Mouse (Mus musculus) erythroblast, adult 5-6 weeks (primary cell): ENCODE results near the gene Slc17a6. TPM values are rescaled to one million over a fixed set of nuclear protein-coding genes. Genes with fewer than 3 reads are reported as not detected.
"Not testable (repeated sequence)": the region's sequence is repeated elsewhere in the genome, so short reads cannot be mapped to it uniquely, and the experiment has no call there.

ENCODE experiments used
- ATAC-seq: replicated peaks from 2 replicates; pipeline ENCODE4 v1.8.0; 2016; ENCODE audit warnings: moderate number of reproducible peaks, mild to moderate bottlenecking, moderate TSS enrichment, inconsistent platforms; ENCODE audit not compliant: poor library complexity, low FRiP score, severe bottlenecking
- total RNA-seq, 2 experiments: library from RNA; stranded (forward) in 1 of 2; stranded (reverse) in 1 of 2; fragments of 150-400 nt in 1 of 2; fragments of 200-764, 138-1000 nt in 1 of 2; gene quantifications; 2 replicates each; pipeline versions ENCODE4 v1.2.3 to v1.2.4; 2015 to 2017; ENCODE audit warnings: low replicate concordance in 2 of 2

The Slc17a6 gene
- total RNA-seq, 2 experiments from 2014 or later, result not detected

DNA sequence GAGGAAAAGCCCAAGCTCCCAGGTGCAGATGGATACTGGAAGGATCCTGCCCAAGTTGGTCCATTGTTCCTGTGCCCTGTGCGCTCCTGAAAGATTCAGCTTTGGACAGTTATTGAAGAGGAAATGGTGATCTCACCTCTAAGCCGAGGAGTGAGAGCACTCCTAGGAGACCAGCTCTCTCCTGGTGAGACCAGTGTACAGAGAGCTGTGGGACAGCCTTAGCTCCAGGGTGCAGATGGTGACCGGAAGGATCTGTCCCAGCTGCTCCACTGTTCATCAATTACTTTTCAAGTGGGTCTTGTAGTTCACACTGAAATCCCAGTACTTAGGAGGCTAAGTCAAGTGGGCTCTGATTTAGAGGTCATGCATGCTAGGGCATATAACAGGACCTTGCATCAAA, 35.3 kb downstream of the Slc17a6 start:
- ATAC-seq, result no peak

DNA sequence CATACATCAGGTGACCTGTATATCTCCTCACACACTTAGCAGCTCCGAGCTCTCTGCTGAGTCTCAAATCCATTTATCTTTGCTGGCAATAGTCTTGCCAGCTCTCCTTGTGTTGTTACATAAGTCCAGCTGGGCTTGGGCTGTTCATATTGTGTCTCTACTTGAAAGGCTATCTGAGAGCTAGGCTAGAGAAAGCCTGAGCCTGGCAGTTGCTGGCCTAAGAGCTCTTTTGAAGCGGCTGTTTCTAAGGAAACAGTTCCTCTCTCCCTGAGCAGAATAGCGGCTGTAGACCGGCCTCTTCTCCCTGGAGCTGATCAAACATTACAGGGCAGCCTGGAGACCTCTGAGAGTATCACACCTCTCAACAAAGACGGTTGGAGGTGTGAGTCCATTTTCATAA, 40.6 kb downstream of the Slc17a6 start:
- no peak for ATAC-seq

DNA sequence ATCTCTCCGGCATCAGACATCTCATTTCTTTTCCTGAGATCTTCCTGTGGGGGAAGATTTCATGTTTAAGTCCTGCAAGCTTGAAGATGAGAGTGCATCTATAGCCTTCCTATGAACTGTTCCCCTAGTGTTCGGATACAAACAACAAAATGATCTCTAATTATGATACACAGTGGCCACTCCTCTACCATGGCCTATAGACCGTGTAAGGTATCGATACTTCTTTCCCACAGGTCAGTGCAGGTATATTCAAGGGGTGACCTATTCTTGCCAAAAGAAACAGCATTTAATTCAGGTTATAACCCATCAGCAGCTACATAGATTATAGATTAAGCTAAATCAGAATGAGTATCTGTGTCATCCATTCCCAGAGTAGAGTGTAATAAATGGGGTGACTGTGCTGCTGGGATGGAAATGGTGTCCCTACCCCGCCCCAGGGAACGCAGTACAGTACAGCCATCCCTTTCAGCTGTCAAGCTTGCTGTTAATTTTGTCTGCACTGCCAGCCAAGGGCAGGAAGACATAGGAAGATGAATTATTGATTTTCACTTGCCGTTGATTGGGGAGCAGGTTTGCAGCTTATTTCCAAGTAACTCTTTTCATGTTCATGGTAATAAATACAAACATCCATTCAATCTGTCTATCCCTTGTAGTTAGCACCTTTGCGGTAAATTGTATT, 71.9 kb downstream of the Slc17a6 start:
- ATAC-seq, result no peak

DNA sequence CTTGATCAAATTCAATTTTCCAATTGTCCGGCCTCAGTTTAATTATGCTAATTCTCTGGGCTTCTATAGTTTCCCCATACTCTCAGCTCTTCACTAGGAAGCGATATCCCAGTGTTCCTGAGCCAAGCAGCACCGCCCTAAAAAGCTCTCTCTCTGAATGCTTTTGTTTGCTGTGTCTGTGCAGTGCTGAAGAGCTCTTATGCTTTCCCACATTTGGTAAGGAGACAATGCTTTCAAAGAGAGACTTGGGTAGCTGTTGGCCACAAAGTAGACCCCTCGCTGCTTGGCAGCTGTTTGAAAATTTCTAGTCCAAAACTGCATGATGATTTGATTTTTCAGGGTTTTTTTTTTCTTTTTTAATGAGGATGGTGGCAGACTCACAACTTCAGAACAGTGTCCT, 72.6 kb downstream of the Slc17a6 start:
- ATAC-seq, result no peak

DNA sequence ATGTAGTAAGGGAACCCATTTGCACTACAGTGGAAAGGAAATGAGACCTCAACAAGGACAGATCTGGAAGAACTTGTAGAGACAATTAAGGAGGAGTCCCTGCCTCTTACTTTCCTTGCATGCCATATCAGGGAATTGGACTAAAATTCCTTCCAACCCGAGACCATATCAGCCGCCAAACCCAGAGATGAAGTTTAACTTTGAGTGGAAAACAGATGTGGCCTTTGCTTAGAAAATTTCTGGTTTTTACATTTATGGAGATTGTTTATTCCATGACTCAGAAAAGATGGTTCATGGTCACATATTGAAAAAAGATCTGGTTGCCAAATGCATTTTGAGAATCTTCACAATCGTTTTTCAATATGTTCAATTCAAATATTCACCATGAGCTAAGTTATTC, 87.7 kb downstream of the Slc17a6 start:
- ATAC-seq, result no peak

DNA sequence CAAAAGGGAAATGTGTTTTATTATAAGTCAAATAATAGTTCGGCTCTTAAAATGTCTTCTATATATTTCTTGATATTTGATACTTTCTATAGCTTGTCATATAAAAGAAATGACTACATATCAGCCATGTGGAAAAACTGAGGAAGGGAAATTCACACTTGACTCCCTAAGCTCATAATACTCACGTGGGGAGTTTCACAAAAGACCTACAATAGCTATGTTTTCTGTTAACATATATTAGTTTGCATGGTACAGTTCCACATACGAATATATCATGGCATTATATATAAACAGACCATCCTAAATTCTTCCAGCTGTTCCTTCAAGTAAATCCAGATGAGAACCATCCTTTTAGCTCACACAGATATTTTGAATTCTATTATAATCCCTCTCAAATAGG, 88.5 kb downstream of the Slc17a6 start:
- ATAC-seq, result not testable (repeated sequence)

DNA sequence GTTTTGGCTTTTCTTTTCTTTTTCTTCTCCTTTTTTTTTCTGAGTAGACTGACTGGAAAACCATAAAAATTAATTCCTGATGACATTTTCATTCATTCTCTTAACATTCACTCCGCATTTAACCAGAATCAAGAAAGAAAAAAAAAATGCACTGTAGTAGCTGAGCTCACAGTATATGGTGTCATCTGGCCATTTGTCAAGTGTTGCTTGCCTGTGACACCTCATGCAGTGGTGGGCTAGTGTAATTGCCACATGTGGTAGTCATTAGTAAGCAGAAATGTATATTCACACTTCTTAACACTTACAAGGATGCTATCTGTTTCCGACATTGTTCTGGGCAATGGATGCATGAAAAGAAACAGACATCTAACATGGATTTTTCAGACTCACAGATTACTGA, 94.0 kb downstream of the Slc17a6 start:
- no peak for ATAC-seq

Other genes starting within 250 kb of the Slc17a6 start
- not detected in 2 replicates for gene Ano5, start 111.0 kb upstream of the Slc17a6 start, total RNA-seq (2015; ENCODE audit: low replicate concordance)
- gene Ano5, start 111.0 kb upstream of the Slc17a6 start, total RNA-seq (2017; ENCODE audit: low replicate concordance), result not detected in 2 replicates
- 2.7 and 3.3 TPM in 2 replicates for gene Gas2, start 240.0 kb downstream of the Slc17a6 start, total RNA-seq (2015; ENCODE audit: low replicate concordance)
- gene Gas2, start 240.0 kb downstream of the Slc17a6 start, total RNA-seq (2017; ENCODE audit: low replicate concordance), result 1.8 and 2.9 TPM in 2 replicates
- gene Fancf, start 240.3 kb downstream of the Slc17a6 start, total RNA-seq (2015; ENCODE audit: low replicate concordance), result 1.7 and 4.4 TPM in 2 replicates
- gene Fancf, start 240.3 kb downstream of the Slc17a6 start, total RNA-seq (2017; ENCODE audit: low replicate concordance), result 1.5 and 2.2 TPM in 2 replicates